Mouse (Mus musculus) natural killer cell, adult 2 months (primary cell): ENCODE data around the gene Shd.

Experiments used
- DNase-seq, 2 experiments: peaks; one replicate each; pipeline ENCODE4 v3.0.0; 2022; ENCODE audit warnings: low spot score in 2 of 2

Shd gene

DNA sequence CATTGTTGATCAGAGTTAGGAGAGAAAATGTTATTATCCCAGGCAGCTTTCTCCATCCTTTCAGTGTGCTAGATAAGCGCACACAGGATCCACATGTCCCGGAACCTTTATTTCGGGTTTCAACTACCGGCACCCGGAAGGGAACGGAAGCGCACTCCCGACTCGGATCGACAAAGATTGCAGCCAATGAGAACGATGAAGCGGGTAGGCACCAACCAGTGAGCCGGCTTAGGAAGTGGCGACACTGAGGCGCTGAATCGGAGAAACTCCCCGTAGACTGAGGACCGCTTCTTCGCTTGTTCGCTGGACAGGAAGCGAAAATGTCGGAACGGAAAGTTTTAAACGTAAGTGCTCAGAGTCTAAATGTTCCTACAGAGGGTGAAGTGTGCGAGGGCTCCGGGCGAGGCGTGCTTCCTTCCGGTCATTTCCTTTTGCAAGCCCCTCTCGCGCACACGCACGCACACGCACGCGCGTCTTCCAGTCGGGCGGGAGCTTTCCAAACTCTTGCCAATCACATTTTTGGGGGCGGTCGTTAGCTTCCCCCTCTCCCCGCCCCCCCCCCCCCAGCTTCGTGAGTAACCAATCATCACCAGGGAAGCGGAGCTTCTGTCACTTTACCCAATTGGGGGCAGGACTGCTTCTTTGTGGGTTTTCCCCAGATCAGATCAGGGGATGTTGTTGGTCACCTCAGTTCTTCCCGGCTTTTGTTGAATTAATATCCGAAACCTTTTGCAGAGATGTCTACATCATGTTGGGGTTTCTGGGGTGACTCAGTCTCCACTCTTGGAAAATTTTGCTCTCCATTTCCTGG, 11.1 kb upstream of the Shd start, which contains the start of gene Yju2:
Yju2 (plus strand) TSS at position 182 of the 811 bp plus-strand sequence.
- peak; percentile 92 for DNase-seq

DNA sequence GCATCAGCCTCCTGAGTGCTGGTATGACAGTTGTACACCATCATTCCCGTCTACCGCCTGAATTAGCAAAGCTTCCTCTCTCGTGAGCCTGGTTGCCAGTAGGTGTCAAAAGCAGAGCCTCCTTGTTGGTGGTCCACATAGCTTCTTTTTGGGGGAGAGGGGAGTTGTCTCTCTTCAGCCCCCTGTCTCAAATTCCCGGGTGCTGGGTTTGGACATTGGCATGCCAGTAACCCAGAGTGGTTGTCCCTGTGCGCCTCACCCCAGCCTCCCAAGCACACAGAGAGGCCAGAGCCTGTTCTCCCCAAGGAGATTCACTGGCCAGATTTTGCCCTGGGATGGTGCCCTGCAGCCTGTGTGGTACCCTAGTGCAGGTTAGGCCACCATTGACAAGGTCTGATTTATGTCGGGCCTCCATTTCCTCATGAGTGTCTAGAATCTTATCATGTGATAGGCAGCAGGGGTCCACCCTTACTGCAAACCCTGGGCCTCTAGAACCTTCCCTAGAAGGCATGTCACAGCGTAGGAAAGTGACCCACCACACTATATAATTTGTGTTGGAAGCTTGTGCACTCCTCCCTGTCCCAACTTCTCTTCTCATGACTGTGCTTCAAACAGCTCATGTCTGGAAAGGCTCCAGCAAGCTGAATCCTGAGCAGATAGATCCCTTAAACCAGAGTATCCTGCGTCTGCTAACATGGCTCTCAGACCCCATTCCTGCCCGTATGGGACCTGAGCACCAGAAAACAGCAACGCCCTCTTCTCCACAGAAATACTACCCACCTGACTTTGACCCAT, 10.1 kb upstream of the Shd start:
- no peak for DNase-seq

DNA sequence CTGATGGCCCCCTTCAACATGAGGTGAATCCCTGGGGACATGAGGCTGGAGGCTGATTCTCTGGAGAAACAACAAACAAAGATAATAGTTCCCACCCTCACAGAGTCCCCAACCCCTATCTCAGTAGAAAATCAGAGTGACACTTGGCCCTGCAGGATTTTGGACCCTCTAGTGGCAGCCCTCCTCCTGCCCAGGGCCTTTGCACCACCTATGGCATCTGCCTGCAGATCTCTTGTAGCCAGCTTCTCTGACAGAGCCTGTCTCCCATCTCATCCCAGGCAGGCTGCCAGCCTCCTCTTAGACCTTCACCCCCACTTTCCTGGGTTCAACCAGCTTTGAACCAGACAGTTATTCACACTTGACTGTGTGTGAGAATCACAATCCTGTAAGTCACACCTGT, 9.5 kb upstream of the Shd start:
- DNase-seq: no peak

DNA sequence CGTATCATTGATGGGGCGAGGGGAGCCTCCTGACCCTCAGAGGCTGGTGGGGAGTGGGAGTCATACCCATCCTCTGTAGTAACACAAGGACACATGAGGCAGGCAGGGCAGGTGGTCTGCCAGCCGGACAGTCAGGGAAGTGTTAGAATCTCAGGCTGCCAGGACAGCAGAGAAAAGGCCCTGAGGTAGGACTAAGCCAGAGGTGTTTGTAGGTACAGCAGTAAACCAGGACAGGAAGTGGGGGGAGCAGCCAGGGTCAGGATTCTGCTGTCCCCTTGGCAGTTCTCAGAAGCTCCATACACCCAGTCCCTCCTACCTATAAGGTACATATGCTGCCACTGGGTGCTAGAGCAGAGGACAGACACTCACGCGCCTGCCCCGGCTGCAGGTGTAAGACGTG, 8.6 kb upstream of the Shd start:
- DNase-seq: no peak

DNA sequence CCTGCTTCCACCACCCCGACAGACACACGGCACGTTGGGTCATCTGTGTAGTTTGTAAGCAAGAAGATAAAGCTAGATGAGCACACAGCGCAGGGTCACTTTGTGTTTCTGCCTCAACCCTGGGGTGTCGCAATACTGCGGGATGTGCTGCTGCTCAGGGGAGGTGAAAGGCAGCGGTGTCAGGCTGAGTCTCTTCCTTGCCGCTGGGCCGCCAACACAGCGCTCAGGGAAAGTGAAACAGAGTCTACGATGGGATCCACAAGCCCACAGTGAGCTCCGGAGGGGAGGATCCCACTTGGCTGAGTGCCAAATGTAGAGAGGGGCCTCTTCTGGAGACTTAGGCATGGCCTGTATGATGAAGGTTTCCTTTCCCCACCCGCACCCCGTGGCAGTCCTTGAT, 7.1 kb upstream of the Shd start:
- DNase-seq: no peak

DNA sequence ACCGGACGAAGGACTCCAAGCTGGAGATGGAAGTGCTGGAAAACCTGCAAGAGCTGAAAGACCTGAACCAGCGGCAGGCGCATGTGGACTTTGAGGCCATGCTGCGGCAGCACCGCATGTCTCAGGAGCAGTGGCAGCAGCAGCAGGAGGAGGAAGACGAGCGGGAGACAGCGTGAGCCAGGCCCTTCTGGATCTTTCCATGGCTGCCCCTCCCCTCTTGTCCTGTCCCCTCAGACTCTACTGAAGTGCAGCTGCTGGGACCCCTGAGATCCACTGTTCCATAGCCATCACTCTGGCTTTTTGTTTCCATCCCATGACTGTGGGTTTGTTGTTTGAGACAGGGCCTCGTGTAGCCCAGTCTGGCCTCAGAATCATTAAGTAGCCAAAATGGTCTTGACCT, 5.8 kb upstream of the Shd start:
- DNase-seq: no peak

DNA sequence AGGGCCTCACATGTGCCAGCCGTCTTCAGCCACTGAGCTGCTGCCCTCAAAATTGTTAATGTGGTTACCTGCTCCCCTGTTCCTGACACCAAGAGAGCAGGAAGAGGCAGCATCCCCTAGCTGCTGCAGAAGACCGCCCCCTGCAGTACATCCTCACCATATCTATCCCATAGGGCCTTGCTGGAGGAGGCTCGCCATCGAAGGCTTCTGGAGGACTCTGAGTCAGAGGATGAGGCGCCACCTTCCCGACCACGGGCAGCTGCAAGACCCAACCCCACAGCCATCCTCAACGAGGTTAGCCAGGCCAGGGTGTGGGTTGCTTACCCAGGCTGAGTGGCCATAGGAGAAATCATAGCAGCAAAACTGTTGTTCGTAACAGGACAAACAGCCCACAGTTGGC, 5.3 kb upstream of the Shd start:
- DNase-seq: no peak

DNA sequence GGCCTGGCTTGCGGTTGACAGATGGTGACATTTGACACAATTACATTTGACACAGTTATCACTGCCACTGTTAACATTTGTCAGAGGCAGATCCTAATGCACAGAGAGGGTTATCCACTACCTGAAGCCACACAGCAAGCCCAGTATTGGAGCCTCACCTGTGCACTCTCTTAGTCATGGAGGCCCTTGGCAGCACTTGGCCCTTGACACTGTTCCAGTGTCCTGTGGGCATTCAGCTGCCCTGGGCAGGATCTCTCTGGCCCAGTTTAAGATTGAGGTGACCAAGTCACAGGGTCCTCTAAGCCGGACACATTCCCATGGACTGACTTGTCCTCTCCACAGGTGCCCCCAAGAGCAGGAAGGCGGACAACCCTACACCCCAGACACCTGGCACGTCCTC, 3.1 kb upstream of the Shd start:
- DNase-seq: no peak

DNA sequence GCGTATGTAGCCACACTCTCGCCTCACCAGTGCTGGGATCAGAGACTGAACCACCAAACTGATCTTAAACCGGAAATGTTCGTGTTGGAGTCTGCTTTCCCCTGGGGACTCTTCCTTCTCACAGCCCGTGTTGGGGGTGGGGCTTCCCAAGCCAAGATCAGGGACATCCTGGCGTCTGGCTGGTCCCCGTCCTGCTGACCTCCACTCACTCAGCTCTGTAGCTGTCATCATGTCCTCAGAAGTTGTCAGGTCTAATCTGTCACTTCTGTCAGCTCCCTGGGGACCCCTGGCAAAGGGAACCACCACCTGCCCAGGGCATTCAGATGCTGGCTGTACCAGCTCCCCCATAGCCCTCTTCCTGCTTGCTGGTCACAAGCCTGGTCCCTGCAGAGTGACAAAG, 2.1 kb upstream of the Shd start:
- DNase-seq: no peak

DNA sequence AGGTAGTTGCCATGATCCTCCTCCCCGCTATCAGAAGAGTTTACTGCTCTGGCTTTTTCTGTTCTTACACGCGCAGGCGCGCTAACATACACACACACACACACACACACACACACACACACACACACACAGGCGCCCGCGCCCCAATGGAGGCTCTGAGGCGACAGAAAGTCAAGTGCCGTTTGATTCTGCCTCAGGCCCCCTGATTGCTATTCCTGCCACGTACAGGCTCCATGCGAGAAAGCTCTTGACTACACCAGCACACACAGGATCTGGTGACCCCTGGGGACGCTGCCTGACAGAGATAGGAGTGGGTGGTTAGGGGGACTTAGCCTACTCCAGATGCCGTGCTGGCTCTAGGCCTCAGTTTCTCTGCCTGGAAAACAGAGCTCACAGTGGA, 707 bp upstream of the Shd start:
- DNase-seq: no peak

DNA sequence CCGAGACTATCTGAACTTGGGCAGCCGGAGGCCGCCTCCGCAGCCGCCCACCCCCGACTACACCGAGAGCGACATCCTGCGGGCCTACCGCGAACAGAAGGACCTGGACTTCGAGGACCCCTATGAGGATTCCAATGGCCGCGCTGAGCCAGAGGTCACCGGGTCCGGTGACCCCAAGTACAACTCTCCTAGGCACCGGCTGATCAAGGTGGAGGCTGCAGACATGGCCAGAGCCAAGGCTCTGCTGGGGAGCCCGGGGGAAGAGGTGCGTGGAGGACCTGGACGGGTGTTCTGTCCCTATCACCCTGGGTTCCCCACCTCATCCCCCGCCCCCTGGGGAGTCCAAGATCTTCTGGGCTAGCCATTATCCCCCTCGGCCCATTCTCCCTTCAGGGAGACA, 1.2 kb downstream of the Shd start:
- DNase-seq: no peak

DNA sequence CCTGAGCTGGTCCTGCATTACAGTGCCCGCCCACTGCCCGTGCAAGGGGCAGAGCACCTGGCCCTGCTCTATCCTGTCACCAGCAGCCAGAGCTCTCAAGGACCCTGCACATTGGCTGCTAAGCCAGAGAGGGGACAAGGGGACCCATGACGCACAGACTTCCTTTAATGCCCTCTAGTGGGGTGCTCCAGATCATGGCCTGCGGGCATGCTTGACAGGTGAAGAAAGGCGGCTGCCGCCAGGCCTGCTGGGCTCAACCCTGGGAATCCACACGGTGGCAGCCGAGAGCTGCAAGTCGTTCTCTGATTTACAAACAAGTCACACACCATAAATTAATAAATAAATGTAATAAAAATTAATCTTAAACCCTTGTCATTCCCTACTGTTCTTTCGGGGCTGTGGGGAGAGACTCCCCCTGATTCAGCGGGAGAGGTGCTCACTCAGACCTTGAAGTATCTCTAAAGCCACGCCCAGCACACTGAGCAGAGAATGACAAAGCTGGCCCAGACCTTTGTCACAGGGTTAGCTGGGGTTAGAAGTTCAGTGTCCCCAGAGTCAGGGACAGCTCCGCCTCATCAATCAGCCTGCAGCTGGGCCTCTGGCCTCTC, 6.1 kb downstream of the Shd start:
- peak; percentile 49 to 71 for DNase-seq

DNA sequence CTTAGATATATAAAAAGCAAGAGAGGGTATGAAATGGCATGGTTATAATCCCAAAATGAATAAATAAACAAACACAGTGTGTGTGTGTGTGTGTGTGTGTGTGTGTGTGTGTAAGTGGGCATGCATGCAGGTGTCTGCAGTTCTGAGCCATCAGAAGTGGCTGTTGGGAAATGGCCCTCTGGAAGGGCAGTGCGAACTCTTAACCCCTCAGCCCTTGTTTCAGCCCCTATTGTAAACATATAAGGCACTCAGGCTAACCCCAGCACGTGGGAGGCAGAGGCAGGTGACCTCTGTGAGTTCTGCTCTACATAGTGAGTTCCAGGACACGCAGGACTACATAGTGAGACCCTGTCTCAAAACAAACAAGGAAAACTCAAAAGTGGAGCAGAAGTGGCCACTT, 7.0 kb downstream of the Shd start:
- no peak for DNase-seq

DNA sequence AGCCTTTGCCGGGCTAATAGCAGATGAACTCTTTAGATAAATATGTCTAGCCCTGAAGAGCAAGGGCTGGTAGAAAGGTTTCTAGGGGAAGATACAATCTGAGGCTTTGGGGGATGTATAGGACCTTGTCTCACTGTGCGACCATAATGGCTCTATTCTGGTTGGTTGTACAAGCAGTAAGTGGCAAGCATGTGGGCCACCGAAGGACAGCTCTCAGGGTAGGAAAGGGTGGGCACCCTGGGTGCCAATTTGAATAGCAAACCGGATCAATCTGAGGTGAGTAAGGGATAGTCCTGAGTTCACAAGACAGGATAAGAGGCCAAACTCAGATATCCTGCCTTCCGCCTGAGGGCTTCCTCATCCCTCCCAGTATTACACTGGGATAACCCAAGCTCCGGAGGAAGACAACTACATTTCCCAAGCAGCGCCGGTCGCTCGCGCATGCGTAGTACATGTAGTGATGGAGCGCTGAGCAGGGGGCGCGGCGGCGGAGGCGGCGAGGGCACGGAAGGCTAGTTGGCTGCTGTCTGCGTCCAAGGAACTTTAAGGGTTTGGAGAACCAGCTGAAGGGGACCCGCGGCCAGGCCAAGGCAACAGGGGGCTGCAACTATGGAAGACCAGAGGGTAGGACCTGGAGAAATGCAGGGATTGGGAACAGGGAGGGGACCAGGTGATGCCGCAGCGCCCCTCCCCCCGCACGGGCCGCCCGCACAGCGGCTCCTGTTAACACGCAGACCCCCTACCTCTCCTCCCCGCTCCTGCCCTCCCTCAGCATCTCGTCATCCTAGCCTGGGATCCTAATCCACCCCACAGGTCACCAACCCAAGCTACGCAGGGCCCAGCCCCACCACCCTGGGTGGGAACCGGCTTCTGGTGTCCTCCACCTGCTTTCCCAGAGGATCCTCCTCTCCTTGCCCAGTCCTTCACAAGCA, 16.0 kb downstream of the Shd start, which contains the start of gene Fsd1:
Fsd1 (plus strand) TSS at position 480 of the 932 bp plus-strand sequence.
- no peak for DNase-seq

DNA sequence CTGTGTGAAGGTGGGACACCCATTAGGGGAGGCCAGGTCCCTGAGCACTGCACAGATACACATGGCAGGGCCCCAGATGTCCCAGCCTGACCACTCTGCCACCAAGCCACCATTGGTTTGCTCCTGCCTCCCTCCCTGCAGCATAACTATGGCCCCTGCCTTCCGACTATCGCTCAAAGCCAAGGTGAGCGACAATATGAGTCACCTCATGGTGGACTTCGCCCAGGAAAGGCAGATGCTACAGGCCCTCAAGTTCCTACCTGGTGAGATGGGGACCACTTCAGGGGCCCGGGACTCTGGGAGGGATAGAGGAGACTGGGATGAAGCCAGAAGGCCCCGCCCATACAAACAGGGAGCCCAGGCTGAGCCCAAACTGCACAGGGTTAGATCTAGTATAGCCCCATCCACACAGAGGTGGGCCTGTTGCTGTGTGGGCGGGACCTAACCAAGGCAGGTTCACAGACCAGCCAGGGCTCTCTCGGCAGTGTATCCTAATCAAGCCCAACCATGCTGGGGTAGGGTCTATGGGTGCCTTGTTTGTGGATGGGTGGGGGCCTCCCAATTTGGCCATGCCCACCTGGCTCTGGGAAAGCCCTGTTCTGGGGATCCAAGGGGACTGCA, 20.1 kb downstream of the Shd start:
- no peak for DNase-seq

DNA sequence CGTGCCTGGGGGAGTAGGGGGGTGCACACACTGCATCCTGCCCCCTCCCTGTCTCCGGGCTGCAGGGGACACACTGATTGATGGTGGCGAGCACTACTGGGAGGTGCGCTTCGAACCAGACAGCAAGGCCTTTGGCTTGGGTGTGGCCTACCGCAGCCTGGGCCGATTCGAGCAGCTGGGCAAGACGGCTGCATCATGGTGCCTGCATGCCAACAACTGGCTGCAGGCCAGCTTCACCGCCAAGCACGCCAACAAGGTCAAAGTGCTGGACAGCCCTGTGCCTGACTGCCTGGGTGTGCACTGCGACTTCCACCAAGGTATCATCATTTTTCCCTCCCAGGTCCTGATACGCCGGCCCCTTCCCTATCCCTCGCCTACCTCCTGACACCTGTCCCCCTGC, 25.7 kb downstream of the Shd start:
- DNase-seq: no peak

DNA sequence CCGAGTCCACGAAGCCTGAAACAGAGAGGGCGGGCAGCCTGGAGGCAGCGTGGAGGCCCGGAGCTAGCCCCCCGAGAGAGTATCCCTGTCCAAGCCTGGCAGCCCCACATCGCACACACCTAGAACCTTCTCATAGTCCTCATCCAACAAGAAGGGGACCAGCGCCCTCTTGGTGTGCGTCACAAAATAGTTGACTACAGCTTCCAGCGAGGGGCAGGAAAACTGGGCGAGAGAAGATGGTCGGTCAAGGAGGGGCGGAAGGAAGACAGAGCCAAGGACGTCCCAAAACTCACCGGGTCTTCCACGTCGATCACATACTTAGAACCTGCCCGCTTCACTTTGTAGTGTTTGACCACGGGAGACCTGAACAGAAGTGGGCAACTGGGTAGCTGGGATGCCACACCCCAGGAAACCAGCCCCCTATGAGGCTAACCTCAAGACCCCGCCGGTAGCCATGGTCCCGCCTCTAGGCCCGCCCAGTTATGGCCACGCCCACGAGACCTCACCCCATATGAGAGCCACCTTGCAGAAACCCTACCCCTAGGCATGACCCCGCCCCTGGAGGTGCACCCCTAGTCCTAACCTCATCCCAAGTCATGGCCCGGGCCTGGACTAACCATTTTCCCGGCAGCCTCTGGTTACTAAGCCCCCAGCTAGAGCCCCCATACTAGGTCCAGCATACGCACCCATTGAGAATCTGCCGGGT, 29.7 kb downstream of the Shd start:
- no peak for DNase-seq

DNA sequence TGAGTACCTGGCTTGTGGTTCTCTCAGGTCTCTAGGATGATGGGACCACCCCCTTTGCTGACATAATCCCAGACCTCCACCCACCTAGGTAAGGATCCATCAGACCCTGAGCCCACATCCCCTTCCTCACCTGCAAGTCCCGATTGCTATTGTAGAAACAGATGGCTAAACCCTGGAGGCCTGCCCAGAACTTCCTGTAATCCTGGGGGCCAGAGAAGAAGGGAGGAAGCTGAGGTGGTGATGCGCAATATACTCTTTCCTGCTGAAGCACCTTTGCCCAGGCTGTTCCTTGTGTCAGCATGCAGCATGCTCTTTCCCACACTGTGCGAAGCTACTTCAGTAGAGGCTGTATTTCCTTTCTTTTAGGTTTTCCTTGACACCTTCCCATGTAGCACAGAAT, 32.7 kb downstream of the Shd start:
- no peak for DNase-seq

DNA sequence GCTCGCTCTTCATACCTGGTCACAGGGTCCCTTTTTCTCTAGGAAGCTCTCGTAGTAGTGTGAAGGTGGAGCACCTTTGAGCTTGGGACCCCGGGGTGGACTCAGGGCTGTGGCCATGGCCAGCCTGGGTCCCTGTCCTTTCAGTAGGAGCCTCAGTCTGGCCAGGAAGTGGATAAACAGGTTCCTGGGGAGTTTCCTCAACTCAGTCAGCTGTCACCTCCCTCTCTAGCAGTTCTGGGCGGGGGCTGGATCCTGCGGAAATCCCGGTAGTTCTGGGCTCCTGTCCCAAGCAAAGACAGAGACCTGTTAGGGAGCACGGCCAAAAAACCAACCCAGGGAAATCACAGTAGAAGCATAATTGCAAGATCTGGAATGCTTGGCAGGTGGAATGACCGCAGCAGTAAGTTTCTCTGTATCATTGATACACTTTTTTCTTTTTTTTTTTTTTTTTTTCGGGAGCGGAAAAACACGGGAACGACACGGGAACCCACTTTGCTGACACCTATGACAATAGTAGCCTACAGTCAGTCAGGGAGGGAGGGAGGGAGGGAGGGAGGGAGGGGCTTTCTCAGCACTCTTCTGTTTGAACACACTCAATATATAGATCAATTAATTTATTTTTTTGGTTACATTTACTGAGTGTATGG, 35.3 kb downstream of the Shd start, which contains the start of the genes Stap2 and Mpnd:
Stap2 (minus strand) TSS at position 170 of the 647 bp plus-strand sequence.
Mpnd (plus strand) TSS at position 297 of the 647 bp plus-strand sequence.
- no peak for DNase-seq

DNA sequence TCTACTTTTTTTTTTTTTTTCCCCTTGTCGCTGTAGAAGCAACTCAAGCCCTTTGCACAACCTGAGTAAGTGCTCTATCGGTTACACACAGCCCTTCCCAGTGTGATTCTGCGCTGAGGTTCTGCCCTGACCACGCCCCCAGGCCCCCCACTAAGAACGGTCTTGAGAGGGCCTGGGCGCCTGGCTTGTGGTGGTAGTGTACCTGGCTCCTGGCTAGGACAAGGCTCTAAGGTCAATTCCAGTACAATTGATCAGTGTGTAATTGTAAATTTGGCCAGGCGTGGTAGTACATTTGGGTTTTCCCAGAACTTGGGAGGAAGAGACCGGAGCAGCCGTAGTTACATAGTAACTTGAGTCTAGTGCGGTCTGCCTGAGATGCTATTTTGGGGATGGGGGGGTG, 36.7 kb downstream of the Shd start:
- DNase-seq: no peak
